Mouse (Mus musculus) heart, postnatal 0 days (tissue): ENCODE measurements around the gene Tspan12. TPM values are rescaled to one million over a fixed set of nuclear protein-coding genes. Genes with fewer than 3 reads are reported as not detected.
A peak's percentile ranks its signal among the peaks of the same experiment; 100 is the strongest.

Experiments
- ATAC-seq: fragments of 200-750 bp; cut with Nextera tagmentation; 2 replicates; pipeline ENCODE4 v1.8.0; 2017; ENCODE audit warnings: low read depth, moderate number of reproducible peaks, moderate library complexity; ENCODE audit not compliant: insufficient read depth
- DNase-seq: peaks from one replicate; pipeline ENCODE4 v3.0.0-alpha.2; 2016; ENCODE audit warnings: low spot score
- H3K27ac ChIP-seq: fragments of 300-500 bp; sonication (generic); 2 replicates; pipeline ENCODE4 v1.5.1; 2014; ENCODE audit warnings: low read depth, mild to moderate bottlenecking
- H3K27me3 ChIP-seq: fragments of 300-500 bp; sonication (generic); 2 replicates; pipeline ENCODE4 v1.6.1; 2014; ENCODE audit warnings: low read length, mixed read lengths; ENCODE audit not compliant: control insufficient read depth, insufficient read depth
- H3K36me3 ChIP-seq: fragments of 300-500 bp; sonication (generic); replicated peaks from 2 replicates; pipeline ENCODE4 v1.6.1; 2014; ENCODE audit warnings: low read length, mixed read lengths; ENCODE audit not compliant: control insufficient read depth, insufficient read depth
- H3K4me1 ChIP-seq: fragments of 300-500 bp; sonication (generic); 2 replicates; pipeline ENCODE4 v1.6.1; 2014; ENCODE audit warnings: antibody characterized with exemption; ENCODE audit not compliant: control insufficient read depth, insufficient read depth
- H3K4me2 ChIP-seq: fragments of 300-500 bp; sonication (generic); 2 replicates; pipeline ENCODE4 v1.6.1; 2014; ENCODE audit warnings: low read depth, mild to moderate bottlenecking, low read length, moderate library complexity
- H3K4me3 ChIP-seq: fragments of 300-500 bp; sonication (generic); 2 replicates; pipeline ENCODE4 v1.5.1; 2014; ENCODE audit warnings: low read depth, low read length
- H3K9ac ChIP-seq: fragments of 300-500 bp; sonication (generic); replicated peaks from 2 replicates; pipeline ENCODE4 v1.6.1; 2014; ENCODE audit warnings: low read depth, low read length, mixed read lengths
- H3K9me3 ChIP-seq: fragments of 300-500 bp; sonication (generic); replicated peaks from 2 replicates; pipeline ENCODE4 v1.6.1; 2016; ENCODE audit warnings: low read length; ENCODE audit not compliant: control insufficient read depth
- CTCF ChIP-seq: IDR thresholded peaks from 2 replicates; pipeline ENCODE4 v1.5.1; 2016; ENCODE audit warnings: antibody characterized with exemption, control low read depth, low read depth
- EP300 ChIP-seq: IDR thresholded peaks from 2 replicates; pipeline ENCODE4 v1.6.1; 2016; ENCODE audit warnings: antibody characterized with exemption, low read depth
- WGBS: fragments of 180-500 bp; shearing (Covaris S2); extraction: QIAGEN DNeasy Blood & Tissue Kit; methylation state at CpG from one replicate; pipeline ENCODE4 v1.1.7; 2014; 5-methylcytosine and 5-hydroxymethylcytosine counted together
- polyA plus RNA-seq: library from polyadenylated mRNA; unstranded; fragments of >200 nt; fragmentation: Nextera tagmentation; extraction: Ambion mirVana; gene quantifications from 2 replicates; pipeline ENCODE4 v1.2.1, GENCODE M21; 2015
- total RNA-seq: library from RNA; depleted of rRNA; stranded (reverse); fragments of >200 nt; gene quantifications from 2 replicates; pipeline ENCODE4 v1.2.3, GENCODE M21; 2014; ENCODE audit warnings: low replicate concordance

Gene Tspan12
- total and polyA plus RNA-seq, 2 experiments from 2014 or later = 37.4 to 83.6 TPM

- H3K9me3 ChIP-seq = no peaks in the 10 kb centered on the region
- peaks cover 15% of the 10 kb centered on the region for H3K36me3 ChIP-seq
- DNase-seq (peak; percentile 24), ATAC-seq (peak; percentile 20; the same call in 1 of the 2 replicates)
- H3K4me1 ChIP-seq = no peaks in the 10 kb centered on the region
- no peaks in the 10 kb centered on the region for H3K27me3 ChIP-seq
- no peak overlapping the region for H3K4me3 ChIP-seq
- 66% methylated on average over 9 of the region's 9 CpGs for WGBS
- TF ChIP-seq EP300 = no peak
- no peak for TF ChIP-seq CTCF
- H3K9ac ChIP-seq = no peak overlapping the region
- H3K4me2 ChIP-seq = no peak overlapping the region
- H3K27ac ChIP-seq = no peak overlapping the region
Measured at GRCm38 (mm10) chr6:21768745-21769446, 83.4 kb downstream of the Tspan12 start.

GRCm38 (mm10) chr6:21767787-21768221, 84.5 kb downstream of the Tspan12 start:
- Histone ChIP-seq H3K36me3 (peaks cover 15% of the 10 kb centered on the region), H3K4me2 (no peak overlapping the region), H3K9me3 (no peaks in the 10 kb centered on the region), H3K27me3 (no peaks in the 10 kb centered on the region), H3K27ac (no peak overlapping the region), H3K4me3 (no peak overlapping the region), H3K4me1 (no peaks in the 10 kb centered on the region), H3K9ac (no peak overlapping the region)
- ATAC-seq = no peak
- no peak for DNase-seq
- TF ChIP-seq EP300 = no peak
- TF ChIP-seq CTCF = no peak
- 76% methylated on average over 12 of the region's 12 CpGs for WGBS

GRCm38 (mm10) chr6:21747536-21747935, 104.8 kb downstream of the Tspan12 start:
- Histone ChIP-seq H3K9ac (no peak overlapping the region), H3K27me3 (no peaks in the 10 kb centered on the region), H3K36me3 (no peaks in the 10 kb centered on the region), H3K4me3 (no peak overlapping the region), H3K4me1 (no peaks in the 10 kb centered on the region), H3K4me2 (no peak overlapping the region), H3K9me3 (no peaks in the 10 kb centered on the region), H3K27ac (no peak overlapping the region)
- no peak for TF ChIP-seq EP300
- no peak for TF ChIP-seq CTCF
- WGBS = 62% methylated on average over 1 of the region's 1 CpGs
- DNase-seq (no peak), ATAC-seq (no peak)

GRCm38 (mm10) chr6:21744615-21745266, 107.6 kb downstream of the Tspan12 start:
- WGBS = 76% methylated on average over 3 of the region's 3 CpGs
- no peak for ATAC-seq
- no peak for TF ChIP-seq EP300

GRCm38 (mm10) chr6:21740606-21741005, 111.7 kb downstream of the Tspan12 start:
- DNase-seq (no peak), ATAC-seq (no peak)
- no peaks in the 10 kb centered on the region for H3K36me3 ChIP-seq
- no peak overlapping the region for H3K27ac ChIP-seq
- no peak overlapping the region for H3K4me2 ChIP-seq
- no peak overlapping the region for H3K9ac ChIP-seq
- no peak overlapping the region for H3K4me3 ChIP-seq
- no peaks in the 10 kb centered on the region for H3K27me3 ChIP-seq
- no peaks in the 10 kb centered on the region for H3K9me3 ChIP-seq
- H3K4me1 ChIP-seq = no peaks in the 10 kb centered on the region
- 54% methylated on average over 2 of the region's 2 CpGs for WGBS
- no peak for TF ChIP-seq EP300
- TF ChIP-seq CTCF = no peak

More at GRCm38 (mm10) chr6:21744615-21745266, 107.6 kb downstream of the Tspan12 start:
- H3K4me2 ChIP-seq = no peak overlapping the region
- no peak overlapping the region for H3K9ac ChIP-seq
- no peak overlapping the region for H3K4me3 ChIP-seq
- H3K4me1 ChIP-seq = no peaks in the 10 kb centered on the region
- no peaks in the 10 kb centered on the region for H3K9me3 ChIP-seq
- DNase-seq = no peak
- no peaks in the 10 kb centered on the region for H3K36me3 ChIP-seq
- no peaks in the 10 kb centered on the region for H3K27me3 ChIP-seq
- no peak overlapping the region for H3K27ac ChIP-seq
